Mouse (Mus musculus) spleen, adult 18-20 months (tissue): ENCODE measurements around the gene Pdzrn3.

Experiments used
- DNase-seq, 2 experiments: peaks; one replicate each; pipeline ENCODE4 v3.0.0; 2022; ENCODE audit warnings: mixed read lengths in 2 of 2

Pdzrn3 gene

GRCm38 (mm10) chr6:101377167-101377934 lies at the start of gene Pdzrn3:
TSS of gene Pdzrn3 (minus strand) at chr6:101377897.
- DNase-seq, result no peak

DNA sequence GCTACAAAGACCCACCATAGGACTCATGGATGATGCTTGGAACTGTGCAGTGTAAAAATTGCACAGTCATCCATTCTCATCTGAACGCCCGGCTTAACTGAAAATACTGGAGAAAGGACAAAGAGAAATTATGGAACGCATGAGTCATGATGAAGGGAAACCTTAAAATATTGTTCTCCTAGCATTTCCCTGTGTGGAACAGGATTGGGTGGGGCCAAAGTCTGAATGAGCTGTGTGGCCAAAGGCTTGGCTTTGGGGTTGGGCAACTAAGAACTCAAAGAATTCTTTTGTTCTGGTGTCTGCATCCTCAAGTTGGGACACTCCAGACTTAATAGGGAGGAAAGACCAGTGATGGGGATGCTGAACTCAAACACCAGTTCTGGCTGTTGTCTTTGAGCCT lies 49.6 kb upstream of the Pdzrn3 start:
- DNase-seq, result no peak

GRCm38 (mm10) chr6:101426301-101426700 lies 48.6 kb upstream of the Pdzrn3 start:
- DNase-seq, result no peak

DNA sequence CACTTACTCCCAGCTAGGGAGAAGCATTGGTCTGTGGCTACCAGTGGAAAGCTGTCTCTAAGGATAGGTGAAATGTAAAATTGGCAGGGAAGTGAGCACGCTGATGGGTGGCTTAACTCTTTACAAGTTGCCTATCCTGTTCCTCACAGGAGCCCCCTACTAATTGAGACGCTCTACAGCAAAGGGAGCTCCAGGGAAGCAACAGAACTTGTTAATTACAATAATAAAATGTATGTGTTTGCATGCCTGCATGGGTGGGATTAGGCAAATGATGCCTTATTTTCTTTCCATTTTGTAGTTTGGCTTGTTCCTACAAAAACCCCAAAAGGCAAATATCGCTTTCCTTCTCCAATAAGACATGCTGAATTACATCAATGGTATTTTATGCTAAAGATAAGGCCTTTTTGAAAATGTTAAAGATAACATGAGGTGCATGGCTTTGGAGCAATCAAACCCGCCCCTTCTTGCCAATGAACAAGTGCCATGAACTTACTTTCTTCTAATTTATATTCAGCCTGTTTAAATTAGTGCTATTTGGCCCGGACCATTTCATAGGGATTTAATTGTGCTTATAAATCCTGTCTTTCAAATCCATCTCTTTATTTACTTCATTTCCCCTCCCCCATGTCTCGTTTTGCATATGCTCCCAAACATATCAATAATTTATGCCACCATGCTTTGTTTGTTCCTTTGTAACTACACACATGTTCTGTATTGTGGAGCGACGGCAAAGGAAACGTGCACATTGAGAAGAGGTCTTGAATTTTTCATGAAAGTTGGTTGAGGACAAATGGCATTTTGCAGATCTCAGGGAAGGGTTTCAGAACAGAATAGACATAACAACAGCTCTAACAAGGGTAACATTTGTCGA lies 44.6 kb upstream of the Pdzrn3 start:
- no peak for DNase-seq

DNA sequence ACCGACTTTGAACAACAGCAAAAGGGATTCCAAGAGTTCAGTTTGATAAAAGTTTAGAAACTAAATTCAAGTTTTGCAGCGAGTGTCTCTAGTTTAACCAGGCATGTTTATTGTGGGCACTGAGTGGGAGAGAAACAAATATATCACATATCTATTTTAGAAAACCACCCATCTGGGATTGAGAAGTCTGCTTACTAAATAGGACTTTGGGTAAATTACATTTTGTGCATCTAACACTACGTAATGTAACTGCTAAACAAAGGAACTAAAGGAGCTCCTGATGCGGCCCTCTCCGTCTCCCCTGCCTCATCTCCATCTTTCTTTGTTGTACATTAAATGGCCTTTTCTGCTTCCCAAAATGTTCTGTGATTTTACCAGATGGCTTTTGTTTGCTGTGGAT lies 40.5 kb upstream of the Pdzrn3 start:
- DNase-seq, result no peak

GRCm38 (mm10) chr6:101411701-101412100 lies 34.0 kb upstream of the Pdzrn3 start:
- DNase-seq, result no peak

DNA sequence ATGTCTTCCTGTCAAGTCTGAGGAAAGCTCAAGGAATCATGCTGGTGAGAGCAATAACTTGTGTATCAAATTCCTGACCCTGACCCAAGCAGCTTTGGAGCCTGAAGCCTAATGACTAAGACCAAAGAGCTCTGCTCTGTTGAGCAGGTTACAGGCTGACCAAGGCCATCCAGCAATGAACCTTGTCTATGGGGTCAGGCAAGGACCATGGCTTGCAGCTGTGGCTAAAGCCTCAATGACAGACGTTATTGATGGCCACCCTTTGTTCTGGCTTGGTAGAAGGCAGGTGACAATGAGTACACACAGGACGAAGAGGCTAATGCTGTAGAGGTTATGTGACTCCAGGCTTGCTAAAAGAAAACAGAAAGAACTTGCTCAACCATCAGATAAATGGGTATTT lies 33.4 kb upstream of the Pdzrn3 start:
- no peak for DNase-seq

DNA sequence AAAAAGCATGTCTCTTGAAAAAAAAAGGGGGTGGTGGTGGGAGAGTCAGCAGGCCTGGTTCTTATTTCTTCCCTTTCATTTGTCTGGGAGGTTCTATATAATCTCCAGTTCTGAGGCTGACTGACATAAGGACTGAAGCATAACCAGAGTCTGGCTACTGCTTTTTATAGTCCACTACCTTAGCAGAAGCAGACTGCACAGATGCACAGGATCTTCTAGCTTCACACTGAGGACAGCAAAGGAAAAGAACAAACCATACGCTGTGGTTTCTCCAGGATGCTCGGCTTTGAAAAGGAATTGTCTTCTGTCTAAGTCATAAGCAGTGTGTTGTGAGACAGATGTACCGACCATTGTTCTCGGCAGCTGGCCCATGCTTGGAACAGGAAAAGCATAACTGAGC lies 19.0 kb upstream of the Pdzrn3 start:
- no peak for DNase-seq

- DNase-seq, result no peak
Measured at GRCm38 (mm10) chr6:101395908-101396307, 18.2 kb upstream of the Pdzrn3 start.

- no peak for DNase-seq
Measured at GRCm38 (mm10) chr6:101392801-101393117, 15.1 kb upstream of the Pdzrn3 start.

GRCm38 (mm10) chr6:101392107-101392800 lies 14.6 kb upstream of the Pdzrn3 start:
- no peak for DNase-seq

GRCm38 (mm10) chr6:101385490-101385889 lies 7.8 kb upstream of the Pdzrn3 start:
- no peak for DNase-seq

GRCm38 (mm10) chr6:101384958-101385357 lies 7.3 kb upstream of the Pdzrn3 start:
- no peak for DNase-seq

- no peak for DNase-seq
Measured at GRCm38 (mm10) chr6:101384476-101384875, 6.8 kb upstream of the Pdzrn3 start.

GRCm38 (mm10) chr6:101382891-101383290 lies 5.2 kb upstream of the Pdzrn3 start:
- DNase-seq, result no peak

DNA sequence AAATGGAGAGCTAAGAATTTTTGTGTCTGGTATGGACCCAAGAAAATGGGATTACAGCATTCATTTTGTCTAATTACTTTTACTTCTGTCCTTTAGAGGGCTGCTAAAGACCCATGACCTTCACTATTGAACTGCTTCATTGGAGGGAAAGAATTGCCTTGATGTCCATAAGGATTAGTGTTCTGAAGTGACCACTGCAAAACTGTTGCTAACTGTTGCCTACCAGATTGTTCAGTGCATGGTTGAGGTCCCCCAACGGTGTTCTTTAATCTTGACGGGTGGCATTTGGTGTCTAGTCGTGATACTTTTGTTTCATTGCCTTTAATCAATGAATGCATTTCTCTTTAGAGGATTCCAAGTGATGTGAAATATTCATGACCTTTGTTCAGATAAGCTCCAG lies 1.8 kb upstream of the Pdzrn3 start:
- no peak for DNase-seq

DNA sequence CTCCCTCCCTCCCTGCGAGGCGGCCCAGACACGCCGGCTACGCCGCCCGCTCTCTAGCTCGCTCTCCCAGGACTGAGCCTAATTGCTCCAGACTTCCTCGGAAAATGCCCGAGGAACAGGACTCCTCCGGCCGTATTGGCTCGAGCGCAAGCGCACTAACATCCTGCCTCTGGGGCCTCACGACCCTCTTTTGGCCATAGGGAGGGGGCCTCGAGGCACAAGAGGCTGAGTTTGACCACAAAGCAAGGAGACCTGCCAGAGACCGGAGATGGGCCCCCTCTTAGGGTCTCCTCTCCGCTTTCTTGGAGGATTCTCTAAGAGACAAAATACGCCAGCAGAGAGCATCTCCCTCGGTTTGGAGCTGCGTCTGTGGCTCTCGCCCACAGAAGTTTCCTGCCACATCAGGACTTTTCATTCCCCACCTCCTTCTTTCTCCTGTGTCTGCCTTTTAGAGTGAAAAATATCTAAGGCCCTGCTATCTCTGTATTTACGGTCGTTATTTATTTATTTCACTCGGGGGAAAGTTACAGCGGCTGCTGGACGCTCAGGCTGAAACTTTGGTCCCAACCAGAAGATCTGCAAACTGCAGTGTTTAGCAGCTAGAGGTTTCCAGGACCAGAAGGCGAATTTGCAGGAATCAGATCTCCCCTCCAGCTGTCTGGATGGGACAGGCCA lies 375 bp upstream of the Pdzrn3 start:
- DNase-seq, result no peak

GRCm38 (mm10) chr6:101376511-101377166 lies 1.1 kb downstream of the Pdzrn3 start:
- DNase-seq, result no peak

DNA sequence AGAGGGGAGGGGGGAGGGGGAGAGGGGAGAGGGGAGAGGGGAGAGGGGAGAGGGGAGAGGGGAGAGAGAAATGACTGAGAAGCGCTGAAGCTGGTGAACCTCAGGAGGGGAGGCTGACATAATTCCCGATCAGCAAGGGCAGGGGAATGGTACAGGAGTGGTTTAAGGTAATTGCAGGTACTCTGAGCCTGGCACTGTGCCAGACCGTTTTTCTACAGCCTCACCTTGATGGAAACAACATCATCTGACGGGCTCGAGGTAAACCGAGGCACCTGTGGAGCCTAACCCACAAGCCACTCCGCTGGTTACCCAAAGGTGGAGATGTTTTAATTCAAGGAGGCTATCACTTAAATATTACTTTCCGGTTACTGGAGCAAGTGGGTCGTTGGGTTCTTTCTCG lies 1.6 kb downstream of the Pdzrn3 start:
- DNase-seq, result no peak

- no peak for DNase-seq
Measured at GRCm38 (mm10) chr6:101374721-101375120, 3.0 kb downstream of the Pdzrn3 start.

DNA sequence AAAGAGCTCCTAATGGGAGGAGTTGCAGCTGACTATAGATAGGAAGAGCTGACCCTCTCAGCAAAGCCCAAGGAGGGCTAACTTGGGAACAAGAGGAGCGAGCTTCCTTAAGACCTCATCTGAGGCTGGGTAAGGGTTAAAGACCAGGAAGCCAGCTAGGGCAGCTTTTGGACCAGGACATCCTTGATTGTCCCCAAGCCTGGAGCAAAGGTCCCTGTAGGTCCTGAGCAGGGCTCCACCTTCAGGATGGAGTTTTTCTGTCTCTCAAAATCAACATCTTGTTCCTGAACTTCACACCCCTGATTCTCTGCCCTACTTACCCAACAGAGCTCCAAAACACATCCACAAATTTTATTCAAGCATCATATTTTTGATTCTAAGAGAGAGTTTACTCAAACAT lies 3.5 kb downstream of the Pdzrn3 start:
- no peak for DNase-seq

DNA sequence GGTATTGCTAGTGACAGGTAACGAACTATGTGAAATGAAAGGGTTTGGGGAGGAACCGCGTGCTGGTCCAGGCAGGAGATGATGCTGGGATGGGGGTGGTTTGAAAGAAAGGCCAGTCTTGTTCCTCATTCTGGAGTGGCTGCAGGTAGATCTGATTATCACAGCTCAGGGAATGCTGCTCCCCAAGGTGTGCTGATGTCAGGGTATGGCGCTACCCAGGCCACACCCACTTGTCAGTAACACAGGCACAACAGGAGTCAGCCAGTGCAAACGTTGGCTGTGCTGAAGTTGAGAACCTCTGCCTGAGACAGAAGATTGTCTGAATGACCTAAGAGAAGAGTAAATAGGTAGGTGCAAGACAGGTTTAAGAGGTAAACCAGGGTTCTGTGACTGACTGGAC lies 4.7 kb downstream of the Pdzrn3 start:
- no peak for DNase-seq
